Mouse (Mus musculus) thymus, adult 18-20 months (tissue): ENCODE results near the gene Eras.
"Not testable (repeated sequence)": the region's sequence is repeated elsewhere in the genome, so short reads cannot be mapped to it uniquely, and the experiment has no call there.

Experiments used
- DNase-seq, 2 experiments: peaks; one replicate each; pipeline ENCODE4 v3.0.0; 2022; ENCODE audit warnings: mixed read lengths in 2 of 2

Gene Eras

GRCm38 (mm10) chrX:7928270-7928790 lies at the start of gene Eras:
TSS of gene Eras (minus strand) at chrX:7928607.
- DNase-seq, result no peak

DNA sequence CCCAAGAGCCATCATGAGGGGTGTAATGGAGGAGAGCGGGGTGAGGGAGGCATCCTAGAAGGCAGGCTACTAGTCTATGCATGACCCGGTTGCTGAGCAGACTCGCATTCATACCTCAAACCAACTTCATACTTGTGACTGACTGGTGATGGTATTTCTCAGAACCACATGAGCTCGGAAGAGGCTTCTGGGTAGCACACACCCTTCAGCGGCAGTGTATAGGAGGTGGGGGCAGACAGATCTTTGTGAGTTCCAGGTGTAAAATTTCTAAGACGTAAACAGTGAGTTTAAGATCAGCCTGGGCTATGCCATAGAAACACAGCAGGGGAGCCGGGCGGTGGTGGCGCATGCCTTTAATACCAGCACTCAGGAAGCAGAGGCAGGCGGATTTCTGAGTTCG lies 49.5 kb upstream of the Eras start, which contains the start of gene Gata1:
TSS of gene Gata1 (minus strand) at position 180 of the 400 bp plus-strand sequence.
- no peak for DNase-seq

GRCm38 (mm10) chrX:7971292-7971691 lies 42.9 kb upstream of the Eras start:
- no peak for DNase-seq

GRCm38 (mm10) chrX:7968899-7969298 lies 40.5 kb upstream of the Eras start:
- no peak for DNase-seq

DNA sequence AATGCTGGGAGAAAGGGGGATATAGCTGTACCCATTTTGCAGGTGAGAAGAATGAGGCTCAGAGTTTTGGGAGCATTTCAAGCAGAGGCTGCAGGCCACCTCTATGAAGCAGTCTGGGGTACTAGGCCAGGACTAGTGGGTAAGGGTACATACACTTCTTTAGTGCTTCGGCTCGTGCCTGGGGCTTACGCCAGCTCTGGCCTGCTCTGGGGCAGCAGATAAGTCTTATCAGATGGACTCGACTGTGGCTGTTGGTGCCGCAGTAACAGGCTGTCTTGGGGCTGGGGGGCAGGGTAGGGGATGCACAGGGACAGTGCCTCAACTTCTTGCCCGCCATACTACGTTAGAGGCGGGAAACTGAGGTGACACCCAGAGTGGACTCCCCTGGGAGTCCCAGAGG lies 39.8 kb upstream of the Eras start:
- no peak for DNase-seq

DNA sequence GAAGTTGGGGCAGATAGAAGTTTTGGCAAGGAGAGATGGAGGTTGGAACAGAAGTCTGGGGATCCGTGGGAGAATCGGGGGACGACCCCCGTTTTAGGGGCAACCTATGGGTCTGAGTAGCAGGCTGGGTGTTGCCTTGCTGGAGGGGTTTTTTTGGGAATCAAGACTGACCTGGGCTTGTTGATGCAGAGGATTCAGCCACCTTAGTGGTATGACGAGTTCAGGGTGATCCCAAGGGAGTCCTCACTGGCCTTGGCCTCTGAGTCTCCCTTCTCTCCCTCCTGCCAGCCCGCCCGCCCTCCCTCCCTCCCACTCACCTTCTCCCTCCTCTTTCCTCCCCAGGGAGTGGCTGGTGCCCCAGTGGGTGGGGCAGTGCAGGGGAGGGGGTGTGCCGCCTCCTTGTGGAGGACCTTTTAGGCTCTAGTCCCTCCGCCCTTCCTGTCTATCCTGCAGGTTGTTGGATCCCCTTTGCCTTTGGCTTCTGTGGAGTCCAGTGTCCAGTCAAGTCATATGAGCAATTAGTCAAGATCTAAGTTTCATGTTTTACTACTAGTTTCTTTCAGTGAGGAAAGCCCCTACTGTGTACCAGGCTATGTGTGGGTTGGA lies 39.3 kb upstream of the Eras start:
- no peak for DNase-seq

- no peak for DNase-seq
These were observed 37.8 kb upstream of the Eras start for GRCm38 (mm10) chrX:7966161-7966560.

DNA sequence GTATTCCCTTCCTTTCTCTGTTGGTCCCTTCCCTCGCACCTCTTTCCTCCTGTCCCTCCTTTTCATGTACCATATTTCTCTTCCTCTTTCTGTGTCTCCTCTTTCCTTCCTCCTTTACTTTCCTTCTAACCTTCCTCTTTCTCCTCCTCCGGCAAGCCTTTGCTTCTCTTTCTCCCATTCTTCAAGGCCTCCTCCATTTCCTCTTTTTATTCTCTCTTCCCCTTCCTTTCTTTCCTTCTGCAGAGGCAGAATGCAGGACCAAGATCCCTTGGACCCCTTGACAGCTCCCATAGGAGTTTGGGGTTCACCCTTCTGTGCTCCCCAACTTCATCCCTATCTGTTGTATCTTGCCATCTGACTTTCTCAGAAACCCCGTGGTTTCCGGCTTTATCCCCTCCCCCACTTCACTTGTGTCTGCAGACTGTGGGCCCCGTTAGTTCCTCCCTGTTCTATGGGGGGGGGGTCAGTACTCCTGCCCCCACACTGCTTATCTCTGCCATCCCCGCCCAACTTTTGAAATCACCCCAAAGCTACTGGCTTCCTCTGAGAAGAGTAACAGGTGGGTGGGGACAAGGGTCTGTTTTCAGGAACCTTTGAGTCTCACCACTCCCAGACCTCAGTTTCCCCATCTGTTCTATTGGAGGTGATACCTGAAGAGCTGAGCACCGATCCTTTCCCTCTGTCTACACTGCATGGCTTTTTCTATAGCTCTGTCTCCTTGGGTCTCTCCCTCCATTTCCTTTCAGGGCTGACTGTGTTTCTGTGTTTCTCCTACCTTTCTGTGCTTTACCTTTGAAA lies 35.6 kb upstream of the Eras start:
- peak in 1 of 2 experiments; percentile 10 for DNase-seq

DNA sequence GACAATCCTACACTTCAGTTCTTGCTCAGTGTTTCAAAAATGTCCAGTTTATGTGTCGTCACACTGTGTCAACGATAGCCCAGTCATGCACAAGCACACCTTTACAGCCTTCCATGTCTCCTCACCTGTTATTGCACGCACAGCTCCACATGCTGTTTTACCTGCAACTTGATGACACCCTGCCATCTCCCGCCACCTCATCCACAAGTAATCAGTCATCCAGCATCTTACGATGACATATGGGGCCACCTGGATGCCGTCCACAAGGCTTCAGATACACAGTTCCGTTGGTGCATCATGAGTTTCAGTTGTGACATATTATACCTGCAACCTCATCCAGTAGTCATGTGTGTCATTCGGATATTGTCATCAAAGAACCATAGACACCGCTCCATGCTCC lies 30.5 kb upstream of the Eras start:
- no peak for DNase-seq

- DNase-seq, result no peak
These were observed 21.7 kb upstream of the Eras start for GRCm38 (mm10) chrX:7950091-7950490.

- DNase-seq, result peak; percentile 65 to 82
These were observed 19.6 kb upstream of the Eras start for GRCm38 (mm10) chrX:7947900-7948492.

DNA sequence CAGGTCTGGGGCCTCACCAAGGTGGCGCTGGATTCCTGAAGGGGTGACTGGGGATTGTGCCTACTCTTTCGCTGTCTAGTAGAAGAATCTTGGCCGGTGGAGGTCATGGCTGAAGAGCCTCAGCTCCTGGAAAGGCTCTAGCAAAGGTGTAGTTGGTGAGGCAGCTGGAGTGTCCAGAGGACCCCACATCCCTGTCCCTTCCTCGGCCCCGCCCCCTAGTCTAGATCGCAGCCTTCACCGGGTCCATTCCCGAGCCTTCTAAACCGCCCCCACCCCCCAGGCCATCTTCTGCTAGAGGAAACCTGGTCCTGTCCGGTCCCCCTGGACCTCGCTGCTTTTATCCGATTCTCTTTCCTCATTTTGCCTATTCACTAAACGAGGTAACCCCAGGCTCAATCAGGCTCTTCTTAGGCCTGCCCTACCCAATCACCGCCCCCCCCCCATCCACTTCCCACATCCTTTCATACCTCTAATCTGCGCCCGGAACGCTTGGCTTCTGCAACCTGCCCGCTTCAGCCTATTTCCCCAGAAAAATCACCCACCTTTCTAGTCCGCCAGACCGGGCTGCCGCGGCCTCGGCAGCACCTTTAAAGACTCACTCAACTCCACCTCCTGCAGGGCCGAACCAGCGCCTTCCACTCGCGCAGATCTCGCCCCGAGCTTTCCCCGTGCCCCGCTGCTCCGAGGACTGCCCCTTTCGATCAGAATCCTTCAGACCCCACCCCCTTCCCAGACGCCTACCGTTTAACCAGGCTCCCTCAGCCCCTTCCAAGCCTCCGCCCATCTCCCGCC lies 18.9 kb upstream of the Eras start, which contains the start of gene Hdac6:
TSS of gene Hdac6 (minus strand) at position 782 of the 792 bp plus-strand sequence.
- peak in 1 of 2 experiments; percentile 14 for DNase-seq

DNA sequence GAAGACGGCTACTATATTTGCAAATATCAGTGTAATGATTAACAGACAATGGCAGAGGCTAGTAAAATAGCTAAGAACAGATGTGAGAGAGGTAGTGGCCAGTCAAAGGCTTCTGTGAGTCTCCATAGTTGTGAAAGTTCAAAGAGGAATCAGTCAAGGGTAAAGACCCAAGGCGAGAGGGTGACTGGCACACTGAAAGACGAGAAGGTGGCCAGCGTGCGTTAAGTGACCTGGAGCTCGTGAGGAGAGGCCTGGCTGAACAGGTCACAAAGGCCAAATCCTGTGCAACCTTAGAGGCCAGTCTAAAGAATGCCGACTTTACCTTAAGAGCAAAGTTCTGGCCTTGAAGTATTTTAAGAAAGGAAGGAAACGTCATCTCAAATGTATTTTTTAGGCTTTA lies 17.2 kb upstream of the Eras start:
- no peak for DNase-seq

GRCm38 (mm10) chrX:7937667-7938066 lies 9.3 kb upstream of the Eras start:
- DNase-seq, result no peak

DNA sequence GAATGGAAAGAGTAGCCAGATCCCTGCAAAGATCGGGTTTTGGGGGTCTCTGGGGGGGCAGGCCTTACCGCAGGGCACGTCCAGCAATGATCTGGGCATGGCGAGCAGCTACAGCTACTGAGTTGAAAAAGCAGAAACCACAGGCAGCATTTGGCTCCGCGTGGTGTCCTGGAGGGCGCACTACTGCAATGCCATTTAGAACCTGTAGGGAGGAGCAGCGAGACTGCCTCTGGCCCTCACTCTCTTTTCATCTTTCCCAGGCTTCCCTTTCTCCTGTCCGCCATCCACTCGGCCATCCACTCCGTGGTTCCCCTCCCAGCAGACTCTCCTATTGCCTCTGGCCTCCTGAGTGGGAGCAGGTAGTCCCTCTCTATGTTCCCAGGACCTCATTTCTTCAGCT lies 8.5 kb upstream of the Eras start:
- DNase-seq, result no peak

GRCm38 (mm10) chrX:7927116-7927515 lies 1.3 kb downstream of the Eras start:
- no peak for DNase-seq

DNA sequence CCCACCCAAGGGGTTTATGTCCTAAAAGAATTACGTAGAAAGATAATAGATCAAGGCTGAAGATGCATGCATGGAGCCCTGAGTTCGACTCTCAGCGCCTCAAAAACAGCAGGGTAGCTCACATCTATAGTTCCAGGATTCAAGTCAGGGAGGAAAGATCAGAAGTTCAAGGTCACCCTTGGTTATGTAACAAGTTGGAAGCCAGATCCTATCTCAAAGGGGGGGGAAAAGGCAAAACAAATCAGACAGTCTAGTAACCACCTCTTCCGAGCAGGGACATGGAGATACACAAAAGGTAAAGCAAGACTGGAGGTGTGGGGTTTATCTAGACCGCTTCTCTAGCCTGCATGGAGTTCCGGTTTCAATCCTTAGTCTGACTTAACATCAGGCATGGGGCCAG lies 2.1 kb downstream of the Eras start:
- no peak for DNase-seq

GRCm38 (mm10) chrX:7922032-7922431 lies 6.4 kb downstream of the Eras start:
- no peak for DNase-seq

DNA sequence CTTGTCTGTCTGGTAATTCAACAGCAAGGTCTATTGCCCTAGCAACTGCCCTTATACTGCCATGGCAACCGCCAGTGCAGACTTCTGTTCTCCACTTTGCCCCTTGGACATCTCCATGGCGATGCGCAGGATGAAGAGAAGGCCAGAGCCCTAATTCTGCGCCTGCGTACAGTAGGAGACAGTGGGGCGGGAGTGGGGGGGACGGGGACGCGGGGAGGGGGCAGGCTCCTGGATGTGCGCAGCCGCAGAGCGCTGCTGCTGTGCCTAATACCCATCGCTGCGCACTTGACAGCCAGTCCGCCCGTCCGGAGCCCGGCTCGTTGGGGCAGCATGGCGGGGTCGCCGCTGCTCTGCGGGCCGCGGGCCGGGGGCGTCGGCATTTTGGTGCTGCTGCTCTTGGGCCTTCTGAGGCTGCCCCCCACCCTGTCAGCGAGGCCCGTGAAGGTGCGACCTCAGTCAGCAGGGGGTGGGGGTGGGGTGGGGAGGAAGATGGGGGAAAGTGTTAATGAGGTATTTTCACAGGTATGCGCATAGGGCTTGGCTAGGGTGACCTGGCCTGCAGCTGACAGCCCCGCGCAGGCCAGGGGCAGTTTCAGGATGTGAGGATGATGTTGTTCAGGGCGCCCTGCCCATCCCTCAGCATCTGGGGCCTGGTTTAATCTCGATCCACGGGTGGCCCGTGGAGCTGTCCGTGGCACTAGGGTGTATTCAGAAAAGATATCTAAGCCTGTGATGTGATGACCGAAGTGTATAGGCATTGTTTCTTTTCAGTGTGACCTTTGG lies 8.6 kb downstream of the Eras start, which contains the start of gene Pcsk1n:
TSS of gene Pcsk1n (plus strand) at position 222 of the 783 bp plus-strand sequence.
- no peak for DNase-seq

DNA sequence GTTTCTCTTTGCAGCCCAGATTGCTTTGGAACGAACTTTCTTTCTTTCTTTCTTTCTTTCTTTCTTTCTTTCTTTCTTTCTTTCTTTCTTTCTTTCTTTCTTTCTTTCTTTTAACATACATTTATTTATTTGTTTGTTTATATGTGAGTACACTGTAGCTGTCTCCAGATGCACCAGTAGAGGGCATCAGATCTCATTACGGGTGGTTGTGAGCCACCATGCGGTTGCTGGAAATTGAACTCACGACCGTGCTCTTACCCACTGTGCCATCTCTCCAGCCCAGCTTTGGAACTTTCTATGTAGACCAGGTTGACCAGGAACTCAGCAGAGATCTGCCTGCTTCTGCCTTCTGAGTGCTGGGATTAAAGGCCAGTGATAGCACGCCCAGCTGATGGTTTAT lies 10.4 kb downstream of the Eras start:
- not testable (repeated sequence) for DNase-seq

DNA sequence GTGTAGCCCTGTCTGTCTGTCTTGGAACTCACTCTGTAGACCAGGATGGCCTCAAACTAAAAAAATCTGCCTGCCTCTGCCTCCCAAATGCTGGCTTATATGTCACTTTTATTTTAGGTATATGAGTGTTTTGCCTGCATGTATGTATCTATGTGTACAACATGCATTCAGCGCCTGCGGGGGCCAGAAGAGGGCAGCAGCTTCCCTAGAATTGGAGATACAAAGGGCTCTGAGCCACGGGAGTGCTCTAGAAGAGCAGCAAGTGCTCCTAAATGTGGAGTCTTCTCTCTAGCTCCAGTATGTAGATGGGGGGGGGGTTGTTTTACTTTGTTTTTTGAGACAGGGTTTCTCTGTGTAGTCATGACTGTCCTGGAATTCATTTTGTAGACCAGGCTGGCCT lies 12.7 kb downstream of the Eras start:
- peak in 1 of 2 experiments; percentile 20 for DNase-seq

- DNase-seq, result no peak
These were observed 17.9 kb downstream of the Eras start for GRCm38 (mm10) chrX:7910473-7910872.
